Mouse (Mus musculus): ENCODE measurements around the gene Myog.
"Not testable (repeated sequence)": the region's sequence is repeated elsewhere in the genome, so short reads cannot be mapped to it uniquely, and the experiment has no call there.

Myog gene

GRCm38 (mm10) chr1:134289598-134290099 lies at the start of gene Myog:
Gene Myog (plus strand): TSS chr1:134289989.
- DNase-seq (ENCODE audit: low spot score): no peak

DNA sequence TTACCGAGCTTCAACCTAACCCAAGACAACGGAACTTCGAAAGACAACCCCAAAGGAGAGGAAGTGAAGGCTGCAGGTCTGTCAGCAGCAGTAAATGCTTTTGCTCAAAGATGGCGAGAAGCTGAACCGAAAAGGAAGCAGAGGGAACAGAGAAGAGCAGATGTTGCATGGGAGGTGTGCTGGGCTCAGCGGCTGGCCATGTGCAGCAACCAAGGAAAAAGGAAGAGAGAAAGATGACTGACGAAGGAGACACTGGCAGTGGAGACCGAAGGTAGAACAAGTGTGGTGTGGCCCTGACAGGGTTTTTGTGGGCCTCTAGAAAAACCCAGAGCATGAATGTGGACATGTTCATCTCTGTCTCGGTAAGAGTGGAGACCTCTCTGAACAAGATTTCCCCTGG lies 49.1 kb upstream of the Myog start:
- no peak for DNase-seq (ENCODE audit: low spot score)

GRCm38 (mm10) chr1:134241298-134241697 lies 48.5 kb upstream of the Myog start:
- DNase-seq (ENCODE audit: low spot score): no peak

DNA sequence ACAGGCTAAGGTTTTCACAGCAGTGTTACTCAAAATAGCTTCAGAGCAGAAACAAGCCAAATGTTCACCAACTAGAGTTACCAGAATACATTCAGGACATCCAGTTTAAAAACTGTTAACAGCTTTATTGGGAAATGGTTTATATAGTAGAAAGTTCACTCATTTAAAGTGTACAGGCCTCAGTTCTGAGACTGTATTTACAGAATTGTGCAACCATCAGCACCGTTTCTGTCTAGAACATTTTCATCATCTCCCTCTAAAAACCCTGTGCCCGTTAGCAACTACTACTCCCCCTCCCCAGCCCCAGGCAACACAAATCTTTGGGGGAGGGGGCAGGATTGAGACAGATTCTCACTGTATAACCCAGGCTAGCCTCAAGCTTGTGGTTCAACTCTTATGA lies 47.5 kb upstream of the Myog start:
- no peak for DNase-seq (ENCODE audit: low spot score)

DNA sequence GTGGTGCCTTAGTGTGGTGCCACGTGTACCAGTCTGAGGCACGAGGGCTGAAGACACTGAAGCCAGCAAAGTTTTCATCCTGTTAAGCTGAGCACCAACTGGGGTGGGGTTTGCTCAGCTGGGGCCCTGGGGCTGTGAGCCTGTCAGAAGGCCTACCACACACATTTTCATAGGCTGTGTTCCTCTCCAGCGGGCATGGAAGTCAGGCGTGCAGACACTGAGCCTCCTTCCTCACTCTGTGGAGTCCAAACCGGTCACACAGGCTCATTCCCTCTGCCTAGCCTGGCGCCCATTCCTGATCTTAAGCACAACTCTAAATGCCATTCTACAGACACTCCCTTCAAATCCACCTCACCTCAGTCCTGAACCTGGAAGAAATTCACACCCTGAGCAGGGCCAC lies 46.3 kb upstream of the Myog start:
- DNase-seq (ENCODE audit: low spot score): no peak

DNA sequence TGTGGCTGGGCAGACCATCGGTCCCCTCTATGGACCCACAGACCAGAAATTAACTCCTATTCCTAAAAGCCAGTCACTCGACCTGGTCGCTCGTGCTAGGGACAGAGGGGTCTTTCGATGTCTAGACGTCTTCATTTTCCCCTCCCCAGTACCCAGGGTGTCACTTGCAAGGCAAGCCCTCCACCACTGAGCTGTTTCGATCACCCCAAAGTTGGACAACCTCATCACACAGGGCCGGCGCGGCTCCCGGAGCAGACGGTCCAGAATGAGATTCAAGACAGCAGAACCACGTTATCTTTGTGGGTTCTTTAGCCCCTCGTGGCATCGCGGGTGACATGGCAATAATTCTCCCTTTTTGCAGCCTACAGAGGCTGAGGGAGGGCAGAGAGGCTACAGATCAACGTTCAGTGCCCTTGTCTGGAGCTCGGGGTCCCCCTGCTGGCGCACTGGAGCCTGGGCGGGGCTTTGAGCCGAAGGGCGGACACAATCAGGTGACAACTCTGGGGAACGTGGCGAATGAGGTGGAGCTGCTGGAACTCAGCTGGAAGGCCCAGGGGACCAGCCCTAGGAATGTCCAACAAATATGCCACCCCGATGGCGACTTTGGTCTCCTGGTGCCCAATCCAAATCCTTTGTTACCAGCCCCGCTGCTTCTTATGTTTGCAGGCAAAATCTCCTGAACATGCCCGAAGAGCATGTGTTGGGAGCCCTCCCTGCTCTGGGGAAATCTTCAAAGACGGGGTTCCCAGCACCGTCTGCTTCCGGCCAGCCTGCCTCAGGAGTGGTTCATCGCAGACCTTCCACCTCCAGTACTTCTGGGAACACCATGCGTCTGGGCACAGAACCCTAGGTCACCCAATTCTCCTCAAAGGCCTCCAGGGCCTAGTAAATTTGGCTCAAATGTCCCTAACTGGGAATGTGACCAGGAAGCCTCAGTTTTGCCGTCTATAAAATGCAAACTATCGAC lies 45.6 kb upstream of the Myog start:
- peak; percentile 44 for DNase-seq (ENCODE audit: low spot score)

DNA sequence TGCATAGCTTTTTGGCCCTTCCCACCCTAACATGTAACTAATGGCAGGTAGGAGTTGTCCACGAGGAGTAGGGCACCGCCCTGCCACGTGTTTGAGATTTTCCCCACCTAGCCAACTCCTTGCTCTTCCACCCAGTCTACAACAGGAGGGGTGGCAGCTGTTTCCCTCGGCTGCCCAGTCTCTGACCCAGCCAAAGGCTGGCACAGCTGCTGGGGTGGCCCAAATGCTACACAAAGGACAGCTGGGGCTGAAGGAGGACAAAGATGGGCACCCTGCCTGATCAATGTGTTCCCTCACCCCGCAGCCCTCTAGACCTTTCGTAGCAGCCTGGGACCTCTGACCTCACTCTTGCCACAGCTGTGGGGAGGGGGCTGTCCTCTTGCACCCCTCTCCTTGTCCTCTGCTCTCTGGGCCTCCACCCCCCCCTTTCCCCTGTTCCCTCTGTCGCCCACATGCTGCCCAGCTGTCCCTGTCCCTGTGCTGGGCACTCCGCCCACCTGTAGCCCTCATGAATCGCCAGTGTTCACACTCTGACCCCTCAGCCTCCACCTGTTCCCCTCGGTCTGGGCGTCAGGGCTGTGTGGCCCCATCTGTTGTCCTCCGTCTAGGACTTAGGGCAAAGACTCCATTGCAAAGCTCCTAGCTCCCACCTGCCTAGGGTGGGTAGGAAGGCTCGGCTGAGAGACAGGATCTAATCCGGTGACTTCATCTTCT lies 44.6 kb upstream of the Myog start:
- DNase-seq (ENCODE audit: low spot score): no peak

DNA sequence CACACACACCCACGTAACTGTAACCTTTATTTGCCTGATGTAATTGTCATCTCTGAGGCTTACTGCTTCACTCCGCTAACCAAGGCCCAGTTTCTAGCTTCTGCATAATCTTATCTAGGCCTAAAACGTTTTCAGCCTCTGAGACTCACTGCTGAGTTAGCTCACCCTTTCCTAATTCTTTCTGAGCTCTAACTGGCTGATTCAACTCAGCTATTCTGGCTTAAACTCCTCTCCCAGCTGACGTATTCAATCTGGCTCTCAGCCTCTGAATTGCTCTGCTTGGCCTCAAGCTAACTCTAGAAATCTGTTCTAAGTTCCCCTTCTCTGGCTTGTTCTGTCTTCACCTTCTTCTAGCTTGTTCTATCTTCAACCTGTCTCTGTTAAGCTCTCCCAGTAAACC lies 43.2 kb upstream of the Myog start:
- DNase-seq (ENCODE audit: low spot score): no peak

GRCm38 (mm10) chr1:134249681-134250080 lies 40.1 kb upstream of the Myog start:
- DNase-seq (ENCODE audit: low spot score): not testable (repeated sequence)

- DNase-seq (ENCODE audit: low spot score): no peak
Measured at GRCm38 (mm10) chr1:134264341-134264740, 25.4 kb upstream of the Myog start.

DNA sequence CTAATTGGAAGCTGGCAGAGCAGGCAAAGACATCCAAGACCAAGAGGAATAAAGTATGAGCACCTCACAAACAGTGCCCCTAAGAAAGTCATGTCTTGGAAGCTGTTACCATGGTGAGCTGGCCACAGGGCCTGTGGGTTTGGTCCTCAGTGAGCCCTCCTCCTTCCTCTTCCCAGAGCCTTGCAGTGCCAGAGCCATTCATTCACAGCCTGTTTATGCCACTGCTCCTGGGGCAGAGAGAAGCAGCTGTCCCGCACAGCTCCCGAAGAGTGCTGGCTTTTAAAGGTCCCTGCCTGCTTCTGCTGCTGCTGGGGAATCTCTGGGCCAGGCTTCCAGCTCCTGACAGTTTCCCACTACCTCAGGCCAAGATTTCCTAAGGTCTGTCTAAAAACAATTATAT lies 24.0 kb upstream of the Myog start:
- DNase-seq (ENCODE audit: low spot score): no peak

GRCm38 (mm10) chr1:134270026-134270425 lies 19.8 kb upstream of the Myog start:
- DNase-seq (ENCODE audit: low spot score): no peak

DNA sequence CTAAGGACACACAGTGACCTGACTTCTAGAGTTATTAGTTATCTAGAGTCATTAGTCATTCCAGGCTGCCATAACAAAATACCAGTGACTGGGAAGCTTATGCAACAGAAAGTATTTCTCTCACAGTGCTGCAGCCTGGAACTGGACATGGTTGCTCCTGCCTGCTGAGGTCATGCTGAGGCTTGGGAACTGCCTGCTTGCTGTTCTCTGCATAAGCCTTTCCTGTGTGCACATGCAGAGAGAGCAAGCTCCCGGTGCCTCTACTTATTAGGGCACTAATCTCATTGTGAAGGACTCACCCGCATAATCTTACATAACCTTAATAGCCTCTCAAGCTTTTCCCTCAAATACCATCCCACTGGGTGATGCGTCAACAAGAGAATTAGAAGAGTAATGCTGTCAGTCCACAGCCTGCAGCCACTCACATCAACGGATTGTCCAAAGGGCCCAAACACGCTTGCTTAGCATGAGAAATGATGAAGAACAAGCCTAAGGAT lies 17.0 kb upstream of the Myog start:
- DNase-seq (ENCODE audit: low spot score): no peak

GRCm38 (mm10) chr1:134273493-134274395 lies 16.0 kb upstream of the Myog start:
- DNase-seq (ENCODE audit: low spot score): no peak

DNA sequence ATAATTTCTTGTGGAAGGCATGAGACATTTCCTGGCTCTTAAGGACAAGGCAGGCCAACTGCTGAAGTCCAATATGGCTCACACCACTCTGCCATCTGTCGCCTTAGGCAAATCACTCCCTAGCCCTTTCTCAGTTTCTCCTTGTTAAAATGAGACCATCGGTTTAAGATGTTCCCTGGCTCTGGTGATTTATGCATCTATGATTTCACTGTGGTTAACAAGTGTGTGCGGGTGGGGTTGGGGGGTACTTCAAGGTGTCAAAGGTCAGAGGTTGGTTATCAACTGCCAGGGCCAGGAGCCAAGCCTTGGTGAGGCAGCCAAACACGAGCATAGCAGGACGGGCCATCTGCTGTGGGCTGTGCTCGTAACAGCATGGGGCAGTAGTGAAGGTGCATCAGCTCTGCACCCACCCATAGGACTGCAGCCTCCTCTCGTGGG lies 15.3 kb upstream of the Myog start:
- DNase-seq (ENCODE audit: low spot score): no peak

GRCm38 (mm10) chr1:134275616-134276464 lies 13.9 kb upstream of the Myog start:
- no peak for DNase-seq (ENCODE audit: low spot score)

DNA sequence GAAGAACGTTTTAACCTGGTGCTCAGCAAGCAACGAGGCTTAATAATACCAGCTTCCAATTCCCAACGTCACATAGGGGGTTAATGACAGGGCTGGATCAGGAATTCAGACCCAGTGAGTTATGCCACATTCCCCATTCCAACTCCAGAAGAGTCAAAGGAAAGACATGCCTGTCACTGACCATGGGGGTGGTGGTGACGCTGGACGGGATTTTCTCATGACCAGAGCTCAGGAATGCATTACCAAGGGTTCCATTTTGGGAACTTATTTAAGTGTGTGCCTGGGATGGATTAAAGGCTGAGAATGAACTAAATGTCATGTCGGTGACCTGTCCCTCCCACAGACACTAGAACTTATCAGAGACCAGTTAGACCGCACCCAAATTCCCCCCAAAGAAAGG lies 13.0 kb upstream of the Myog start:
- DNase-seq (ENCODE audit: low spot score): no peak

DNA sequence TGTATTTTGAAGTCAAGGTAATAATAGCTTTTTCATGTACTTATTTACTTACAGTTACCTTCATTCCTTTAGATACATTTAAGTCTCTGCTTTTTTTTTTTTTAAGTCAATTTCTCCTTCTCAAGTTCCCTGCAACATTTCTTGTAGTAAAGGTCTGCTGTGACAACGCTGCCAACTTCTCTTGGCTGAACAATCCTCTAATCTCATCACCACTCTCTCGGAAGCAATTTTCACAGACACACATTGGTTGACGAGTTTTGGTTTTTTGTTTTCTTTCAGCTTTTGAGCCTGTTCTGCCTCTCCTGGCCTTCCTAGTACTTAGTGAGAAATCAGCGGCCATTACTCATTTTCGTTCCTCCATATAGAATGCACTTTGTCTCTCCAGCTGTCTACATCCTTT lies 9.6 kb upstream of the Myog start:
- no peak for DNase-seq (ENCODE audit: low spot score)

GRCm38 (mm10) chr1:134281563-134281962 lies 8.2 kb upstream of the Myog start:
- no peak for DNase-seq (ENCODE audit: low spot score)

- no peak for DNase-seq (ENCODE audit: low spot score)
Measured at GRCm38 (mm10) chr1:134282342-134282741, 7.4 kb upstream of the Myog start.

DNA sequence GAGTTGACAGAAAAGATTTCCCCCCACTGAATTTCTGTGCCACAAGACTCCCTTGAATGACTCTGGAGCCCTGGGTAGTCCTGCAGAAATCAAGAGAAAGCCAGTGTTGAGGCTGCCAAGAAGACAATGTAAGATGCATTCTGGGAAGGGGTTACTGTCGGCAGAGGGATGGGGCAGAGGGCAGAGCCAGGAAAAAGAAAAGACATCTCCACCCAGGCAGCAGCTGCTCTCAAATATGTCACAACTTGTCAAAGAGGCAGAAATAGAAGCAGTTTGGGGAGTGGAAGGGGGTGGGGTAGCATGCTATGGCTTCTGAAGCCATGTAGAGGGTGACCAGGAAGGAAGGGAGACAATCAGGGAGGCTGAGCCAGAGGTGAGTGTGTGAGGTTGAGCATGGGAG lies 6.7 kb upstream of the Myog start:
- DNase-seq (ENCODE audit: low spot score): no peak
